13 mouse cellular contexts compared by ENCODE assay signal in the genomic region with DNA sequence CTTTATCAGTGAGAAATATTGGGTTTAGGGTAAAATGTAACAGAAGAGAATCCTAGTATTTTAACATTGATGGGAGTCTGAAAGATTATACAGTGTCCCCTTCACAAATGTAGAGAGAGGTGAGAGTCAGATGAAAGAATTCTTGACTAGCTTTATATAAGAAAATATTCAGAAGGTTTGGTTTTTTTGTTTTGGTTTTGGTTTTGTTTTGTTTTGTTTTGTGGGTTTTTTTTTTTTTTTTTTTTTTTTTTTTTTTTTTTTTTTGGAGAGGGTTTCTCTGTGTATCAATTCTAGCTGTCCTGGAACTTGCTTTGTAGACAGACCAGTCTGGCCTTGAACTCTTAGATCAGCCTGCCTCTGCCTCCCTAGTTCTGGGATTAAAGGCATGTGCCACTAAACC. TPM values are rescaled to one million over a fixed set of nuclear protein-coding genes. Genes with fewer than 3 reads are reported as not detected.
"Had no signal": no experiment of that assay in that cellular context is flagged by ENCODE, and none has a peak within 500 bp of the region (broad histone marks: within the 10 kb centered on the region; RNA-seq: fewer than 3 reads in every experiment).

No protein-coding gene starts in this region.

- H3K4me1 ChIP-seq: midbrain, embryonic 12.5 days; midbrain, embryonic 15.5 days; neural tube, embryonic 12.5 days; stomach, embryonic 15.5 days had no signal

- H3K4me2 ChIP-seq: lung, embryonic 14.5 days; midbrain, embryonic 12.5 days; midbrain, embryonic 15.5 days; neural tube, embryonic 12.5 days; stomach, embryonic 15.5 days had no signal

- ATAC-seq: midbrain, embryonic 15.5 days had no signal

- H3K36me3 ChIP-seq: midbrain, embryonic 15.5 days had no signal

- DNase-seq: lung, adult 18-20 months; lung, embryonic 14.5 days; lung, postnatal 10 days; lung, postnatal 4 days; right cerebral cortex, postnatal 14 days; thymus, adult 2 months; thymus, postnatal 36 days had no signal

- H3K27ac ChIP-seq: midbrain, embryonic 12.5 days; midbrain, embryonic 15.5 days; neural tube, embryonic 12.5 days; stomach, embryonic 15.5 days; stomach, postnatal 0 days had no signal

- H3K4me3 ChIP-seq: midbrain, embryonic 12.5 days; midbrain, embryonic 15.5 days; neural tube, embryonic 12.5 days; stomach, embryonic 15.5 days had no signal

- H3K9ac ChIP-seq: lung, embryonic 14.5 days; midbrain, embryonic 12.5 days; midbrain, embryonic 15.5 days; neural tube, embryonic 12.5 days; stomach, embryonic 15.5 days had no signal

- H3K9me3 ChIP-seq: midbrain, embryonic 12.5 days; midbrain, embryonic 15.5 days; neural tube, embryonic 12.5 days; stomach, embryonic 15.5 days had no signal

- H3K27me3 ChIP-seq: midbrain, embryonic 12.5 days; midbrain, embryonic 15.5 days; neural tube, embryonic 12.5 days; stomach, embryonic 15.5 days had no signal

RNA-seq across cellular contexts. Expression of a gene that starts 33.3 kb away (rescaled TPM):
- total RNA-seq: monocyte, adult 5-6 weeks had no signal
